Mouse (Mus musculus) B cell, adult 2 months (primary cell): ENCODE results near the gene Fars2.
"Not testable (repeated sequence)": the region's sequence is repeated elsewhere in the genome, so short reads cannot be mapped to it uniquely, and the experiment has no call there.

ENCODE experiments used
- DNase-seq, 2 experiments: peaks; one replicate each; pipeline ENCODE4 v3.0.0; 2022

Fars2 gene

DNA sequence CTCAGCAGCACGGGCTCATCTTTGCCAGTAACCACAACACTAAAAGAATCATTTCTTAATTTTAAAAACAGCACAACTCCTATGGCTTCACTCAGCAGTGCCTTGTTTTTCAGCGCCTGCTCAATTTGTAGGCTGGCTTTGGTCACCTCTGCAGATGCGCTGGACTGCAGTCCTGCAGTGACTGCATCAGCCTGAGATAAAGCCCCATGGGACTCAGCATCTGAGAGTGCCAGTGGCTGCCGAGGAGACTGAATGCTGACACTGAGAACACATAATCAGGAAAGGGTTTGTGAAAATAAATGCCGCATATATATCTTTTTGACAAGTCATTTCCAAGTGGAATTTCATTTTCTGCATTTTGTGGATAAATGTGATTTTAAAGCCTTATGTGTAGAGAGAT, 268.9 kb downstream of the Fars2 start:
- no peak for DNase-seq

DNA sequence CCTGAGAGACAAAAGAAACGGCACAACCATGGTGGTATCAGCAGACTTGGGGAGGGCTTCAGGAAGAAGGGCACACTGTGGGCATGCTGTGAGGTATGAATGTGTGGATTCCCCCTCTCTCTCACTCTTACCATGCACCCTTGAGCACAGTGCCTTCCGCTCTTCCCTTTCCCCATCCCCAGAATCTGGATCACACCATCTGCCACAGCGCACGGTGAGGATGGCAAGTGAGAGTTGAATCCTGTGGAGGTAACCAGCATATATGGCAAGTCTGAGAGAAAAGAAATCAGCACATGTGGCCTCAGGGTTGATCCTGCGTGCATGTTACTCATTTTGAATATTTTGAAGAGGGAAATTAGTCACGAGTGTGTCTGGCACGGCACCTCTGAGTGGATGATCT, 274.7 kb downstream of the Fars2 start:
- no peak for DNase-seq

DNA sequence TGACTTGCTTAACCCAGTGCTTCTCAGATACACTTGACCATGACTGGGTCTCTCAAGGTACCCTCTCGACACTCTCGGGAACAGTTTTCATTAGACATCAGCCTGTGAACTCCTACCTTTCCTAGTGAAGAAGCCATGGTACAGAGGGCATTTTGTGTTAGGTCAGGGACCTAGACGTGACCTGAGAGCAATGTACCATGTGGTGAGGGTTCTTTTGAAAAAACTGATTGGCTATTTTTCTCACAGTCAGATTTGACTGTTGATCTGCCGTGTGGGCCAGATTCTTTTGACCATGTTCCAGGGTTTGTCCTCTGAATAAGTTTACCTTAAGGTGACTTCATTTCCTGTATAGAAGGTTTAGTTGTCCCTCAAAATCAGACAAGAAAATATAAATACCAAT, 275.5 kb downstream of the Fars2 start:
- DNase-seq, result no peak

DNA sequence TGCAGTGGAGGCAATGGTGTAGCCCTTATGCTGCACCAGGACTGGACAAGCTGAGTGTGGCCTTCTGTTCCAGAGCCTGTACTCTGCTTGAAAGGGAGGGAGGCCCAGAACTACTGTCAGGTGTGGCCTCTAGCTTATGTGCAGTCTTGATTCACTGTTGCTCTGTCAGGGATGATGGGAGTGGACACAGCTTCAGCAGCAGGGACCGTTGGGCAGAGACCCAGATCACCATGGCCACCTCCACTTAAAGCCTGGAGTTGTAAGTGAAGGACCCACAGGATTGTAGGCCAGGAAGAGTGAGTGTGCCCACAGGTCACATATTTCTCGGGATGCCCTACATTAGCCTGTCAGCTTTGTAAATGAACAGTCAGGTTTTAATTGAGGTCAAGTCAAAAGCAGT, 283.8 kb downstream of the Fars2 start:
- DNase-seq, result no peak

DNA sequence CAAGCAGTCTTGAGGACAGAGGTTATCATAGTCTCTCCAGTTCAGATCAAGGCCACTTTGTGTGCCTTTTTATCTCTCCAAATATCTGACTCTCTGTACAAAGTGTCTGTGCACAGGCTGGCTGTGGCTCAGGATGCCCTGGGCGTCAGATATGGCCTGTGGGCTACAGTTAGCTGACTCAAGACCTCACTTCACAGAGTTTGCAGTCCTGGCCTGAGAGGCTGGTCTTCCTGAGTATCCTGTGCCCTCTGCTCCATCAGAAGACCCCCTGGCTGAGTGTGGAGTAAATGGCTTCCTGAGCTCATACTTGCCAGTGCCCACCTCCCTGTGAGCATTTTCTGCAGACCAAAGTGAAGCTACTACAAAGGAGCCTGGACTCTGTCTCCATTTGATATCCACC, 296.1 kb downstream of the Fars2 start:
- no peak for DNase-seq

DNA sequence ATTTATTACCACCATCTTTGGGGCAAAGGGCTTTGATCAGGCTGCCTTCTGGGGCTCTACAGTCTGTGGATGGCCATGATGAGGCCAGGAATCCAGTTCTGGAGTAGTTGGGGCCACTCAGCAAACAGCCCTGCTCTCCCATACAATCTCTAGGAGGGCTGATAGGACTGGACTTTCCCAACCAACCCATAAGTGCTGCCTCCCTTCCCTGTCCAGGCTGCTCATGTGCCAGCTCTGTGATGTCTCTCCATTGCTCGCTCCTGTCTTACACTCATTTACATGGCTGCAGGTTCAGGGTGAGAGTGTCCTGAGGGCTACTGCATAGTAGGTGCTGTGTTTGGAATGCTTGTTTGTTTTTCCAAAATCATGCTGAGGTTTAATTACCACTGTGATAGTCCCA, 298.0 kb downstream of the Fars2 start:
- no peak for DNase-seq

DNA sequence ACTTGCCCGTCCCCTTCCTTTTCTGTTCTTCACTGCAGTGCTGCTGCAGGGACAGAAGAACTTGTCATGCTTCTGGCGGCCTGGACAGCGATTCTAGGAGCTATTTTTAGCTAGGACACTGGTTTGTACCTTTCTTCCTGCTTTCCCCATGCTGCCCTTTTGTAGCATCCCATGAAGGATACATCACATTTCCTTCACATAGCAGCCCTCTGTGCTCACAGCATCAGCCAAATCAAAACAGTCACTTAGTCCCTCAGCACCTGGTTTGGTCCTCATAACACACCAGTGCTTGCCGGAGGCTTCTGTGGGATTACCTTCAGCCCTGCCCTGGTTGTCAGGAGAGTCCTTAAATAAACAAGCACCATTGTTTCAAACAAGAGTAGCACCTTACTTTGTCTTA, 299.3 kb downstream of the Fars2 start:
- DNase-seq, result no peak

DNA sequence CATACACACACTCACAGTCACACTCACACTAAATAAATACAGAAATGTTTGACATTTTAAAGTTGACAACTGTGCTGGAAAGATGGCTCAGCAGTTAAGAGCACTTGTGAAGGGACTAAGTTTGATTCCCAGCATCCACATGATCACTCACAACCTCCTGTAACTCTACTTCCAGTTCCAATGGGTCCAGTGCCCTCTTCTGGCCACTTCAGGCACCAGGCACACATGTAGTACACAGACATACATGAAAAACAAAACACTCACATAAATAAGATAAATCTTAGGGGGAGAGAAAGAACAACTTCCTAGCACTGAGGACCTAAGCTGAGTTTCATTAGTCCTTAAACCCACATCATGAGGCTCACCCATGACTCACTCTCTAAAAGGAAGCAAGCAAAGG, 302.1 kb downstream of the Fars2 start:
- DNase-seq, result no peak

DNA sequence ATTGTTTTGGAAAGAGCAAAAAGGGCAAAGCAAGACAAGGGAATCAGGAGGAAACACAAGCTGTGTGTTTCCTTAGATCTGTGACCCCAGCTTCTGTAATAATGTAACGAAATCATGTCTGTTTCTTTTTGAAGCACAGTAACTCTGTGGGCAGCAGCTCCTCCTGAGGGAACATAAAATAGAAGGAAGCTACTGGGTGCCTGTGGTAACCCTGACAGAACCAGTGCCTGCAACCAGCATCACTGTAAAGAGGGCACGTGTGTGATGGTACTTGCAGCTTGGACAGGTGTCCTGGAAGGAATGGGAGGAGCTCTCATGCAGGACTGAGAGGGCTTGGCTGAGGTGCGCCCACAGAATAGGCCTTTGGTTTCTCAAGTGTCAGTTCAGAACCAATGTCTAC, 305.2 kb downstream of the Fars2 start:
- no peak for DNase-seq

DNA sequence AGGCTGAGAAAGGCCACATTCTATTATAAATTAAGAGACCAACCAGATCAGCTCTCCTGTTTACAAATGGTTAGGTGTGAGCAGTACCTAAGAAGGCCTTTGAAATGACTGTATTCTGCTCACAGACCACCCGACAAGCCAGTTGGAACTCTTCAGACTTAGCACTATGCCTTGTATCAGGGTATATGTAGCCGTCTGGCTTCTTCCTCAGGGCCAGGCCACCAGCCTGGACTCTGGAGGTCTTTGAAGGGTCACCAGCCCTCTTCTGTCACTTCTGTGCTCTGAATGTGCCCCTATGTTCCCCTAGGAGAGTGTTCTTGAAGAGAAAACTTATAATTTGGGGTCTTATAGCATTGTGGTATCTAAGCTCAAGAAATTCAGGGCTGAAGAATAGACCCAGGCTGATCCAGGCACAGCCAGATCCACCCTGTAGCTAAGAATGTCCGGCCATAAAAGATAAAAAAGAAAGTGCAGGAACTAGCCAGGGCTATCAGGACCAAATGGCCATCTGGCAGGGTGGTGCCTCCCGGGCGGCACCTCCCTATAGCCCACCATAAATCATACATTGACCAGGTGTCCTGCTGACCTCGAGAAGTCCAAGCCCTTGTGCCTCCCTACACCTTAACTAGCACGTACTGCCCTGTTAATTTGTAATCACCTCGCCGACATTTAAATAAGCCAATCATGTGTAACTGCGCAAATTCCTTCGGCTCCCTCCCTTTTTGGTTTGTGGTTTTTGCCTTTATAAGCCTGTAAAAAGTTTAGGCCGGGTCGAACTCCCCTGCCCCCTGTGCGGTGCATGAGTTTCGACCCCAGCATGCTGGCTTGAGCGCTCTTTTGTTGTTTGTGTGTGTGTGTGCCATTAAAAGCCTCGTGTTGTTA, 308.9 kb downstream of the Fars2 start:
- DNase-seq, result not testable (repeated sequence)

DNA sequence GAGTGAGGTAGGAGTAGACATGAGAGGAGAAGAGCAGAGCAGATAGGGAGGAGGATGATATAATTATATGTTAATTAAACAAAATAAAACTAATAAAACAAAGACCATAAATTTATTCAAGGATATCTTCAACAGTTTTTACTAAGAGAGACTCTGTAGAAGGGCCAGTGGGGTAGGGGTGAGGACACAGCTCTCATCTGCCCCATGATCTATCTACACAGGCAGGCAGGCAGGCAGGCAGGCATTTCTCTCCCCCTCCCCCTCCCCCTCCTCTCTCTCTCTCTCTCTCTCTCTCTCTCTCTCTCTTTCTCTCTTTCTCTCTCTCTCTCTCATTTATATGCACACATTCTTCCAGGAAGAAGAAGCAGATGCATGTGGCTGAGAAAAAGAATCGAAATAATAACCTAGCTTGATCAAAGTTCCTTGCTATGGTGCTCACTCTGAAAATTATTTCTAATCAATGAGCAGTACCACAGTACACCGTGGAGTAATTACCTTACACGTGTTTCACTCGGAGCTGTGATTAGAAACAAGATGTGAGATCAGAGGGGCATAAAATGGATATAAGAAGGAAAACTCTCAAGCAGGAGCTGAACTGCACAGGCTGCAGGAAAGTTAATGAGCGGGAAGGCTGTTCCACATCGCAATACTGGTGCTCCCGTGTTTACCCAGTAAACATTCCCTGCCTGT, 312.4 kb downstream of the Fars2 start:
- DNase-seq, result no peak

DNA sequence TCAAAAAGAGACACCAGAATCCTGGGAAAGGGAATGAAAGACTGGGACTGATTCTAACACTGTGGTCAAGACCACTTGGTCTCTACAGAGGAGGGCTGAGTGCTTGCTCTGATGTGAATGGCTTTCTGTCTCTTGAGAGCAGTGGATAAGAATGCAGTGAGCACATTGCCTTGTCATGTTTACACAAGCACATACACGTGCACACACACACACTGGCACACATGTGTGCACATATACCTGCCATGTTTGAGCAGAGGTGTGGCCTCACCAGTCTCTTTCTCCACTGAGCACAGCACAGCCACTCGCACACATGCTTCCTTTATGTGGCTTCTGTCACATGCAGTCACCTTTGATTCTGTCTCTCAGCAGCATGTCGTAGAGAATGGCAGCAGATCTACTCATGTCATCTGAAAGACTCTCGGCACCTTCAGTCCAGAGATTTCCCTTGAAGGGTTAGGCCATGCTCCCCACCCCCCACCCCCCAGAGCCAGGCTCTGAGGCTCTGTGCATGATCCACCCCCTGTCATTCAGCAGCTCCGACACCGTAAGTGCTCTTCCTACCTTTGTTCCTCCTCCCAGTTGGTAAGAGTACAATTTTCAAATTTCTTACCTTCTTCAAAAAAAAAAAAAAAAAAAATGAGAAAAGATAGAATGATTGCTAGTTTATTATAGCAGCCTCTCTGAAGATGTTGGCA, 313.4 kb downstream of the Fars2 start:
- no peak for DNase-seq

DNA sequence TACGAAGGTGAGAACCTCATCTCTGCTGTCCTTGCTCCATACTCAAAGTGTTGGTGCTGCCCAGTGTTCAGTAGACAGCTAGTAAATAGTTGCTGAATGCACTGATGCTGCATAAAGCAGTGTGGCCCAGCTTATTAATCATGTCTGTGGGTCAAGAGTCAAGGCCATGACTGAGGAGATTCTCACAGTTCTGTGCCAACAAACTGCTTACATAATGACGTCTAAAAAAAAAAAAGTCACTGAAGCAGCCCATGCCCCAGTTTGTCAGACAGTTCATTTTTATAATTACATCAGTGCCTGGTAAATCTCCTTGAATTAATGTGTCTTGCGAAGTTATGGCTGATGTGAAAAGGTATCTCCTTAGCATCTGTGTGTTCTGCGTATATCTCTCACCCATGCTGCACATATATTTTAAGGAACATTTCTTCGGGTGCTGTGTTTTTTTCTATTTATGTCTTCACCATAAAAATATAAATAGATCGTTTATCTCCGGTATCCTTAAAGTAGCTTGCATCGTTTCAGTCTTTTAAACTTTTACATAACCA, 314.8 kb downstream of the Fars2 start:
- no peak for DNase-seq

DNA sequence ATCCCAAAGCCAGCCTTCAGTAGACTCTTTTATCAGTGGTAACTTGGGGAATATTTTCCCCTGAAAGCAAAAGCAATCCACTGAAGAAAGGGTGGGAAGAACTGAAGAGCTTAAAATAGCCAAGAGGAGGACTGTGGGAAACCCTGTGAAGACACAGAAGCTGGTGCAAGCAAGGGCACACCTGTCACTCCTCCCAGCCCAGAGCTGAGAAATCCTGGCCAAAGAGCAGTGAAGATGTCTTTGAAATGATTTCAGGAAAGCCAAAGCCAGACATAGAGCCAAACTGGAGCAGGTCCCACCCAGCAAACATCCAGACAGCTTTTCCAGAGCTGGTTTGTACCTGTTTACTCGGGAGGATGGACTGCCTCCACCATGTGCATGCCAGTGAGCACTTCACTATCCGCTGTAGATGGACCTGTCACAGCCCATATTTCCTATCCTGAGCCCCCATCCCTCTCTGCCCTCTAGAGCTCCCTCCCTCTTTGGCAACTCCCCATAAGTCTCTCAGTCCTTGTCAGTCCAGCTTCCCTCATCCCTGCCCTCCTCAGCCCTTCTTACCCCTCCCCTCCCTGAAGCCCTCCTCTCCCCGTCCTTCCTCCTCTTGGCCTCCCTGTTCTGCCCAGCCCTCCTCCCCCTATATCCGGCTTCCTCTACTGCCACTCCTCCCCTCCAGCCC, 327.7 kb downstream of the Fars2 start:
- DNase-seq, result no peak

DNA sequence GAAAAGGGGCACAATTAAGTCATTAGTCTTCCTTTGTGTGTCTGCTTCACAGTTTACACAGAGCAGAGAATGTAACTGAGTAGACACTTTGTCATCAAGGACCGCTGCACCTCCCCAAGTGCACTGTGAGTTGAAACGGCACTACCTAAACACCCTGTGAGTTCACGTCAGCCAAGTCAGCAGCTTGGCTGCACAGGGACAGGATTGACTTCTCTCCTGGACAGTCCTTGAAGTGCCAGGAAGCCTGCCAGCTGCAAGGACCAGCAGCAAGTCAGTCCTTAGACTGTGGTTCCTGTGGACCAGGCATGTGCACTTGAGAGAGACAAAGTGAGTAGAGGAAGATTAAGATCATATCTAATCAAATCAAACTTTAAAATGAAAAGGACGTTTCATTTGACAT, 330.7 kb downstream of the Fars2 start:
- no peak for DNase-seq

DNA sequence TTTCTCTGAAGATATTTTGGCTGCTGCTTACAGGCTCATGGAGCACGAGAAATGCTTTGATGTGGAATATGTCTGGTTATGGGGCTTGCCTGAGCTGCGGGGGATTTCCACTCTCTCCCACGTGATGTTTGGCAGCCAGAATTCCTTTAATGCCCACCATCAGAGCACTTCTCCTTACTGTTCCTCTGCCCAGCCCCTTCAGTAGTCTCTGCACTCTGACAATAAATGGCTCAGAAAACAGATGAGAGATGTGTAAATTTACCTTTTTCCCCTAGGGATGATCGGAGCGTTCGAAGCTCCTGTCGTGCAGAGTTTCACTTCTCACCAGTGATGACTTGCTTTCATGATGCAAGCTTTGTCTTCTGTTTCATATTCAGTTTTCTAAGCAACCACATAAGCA, 331.4 kb downstream of the Fars2 start:
- DNase-seq, result no peak

DNA sequence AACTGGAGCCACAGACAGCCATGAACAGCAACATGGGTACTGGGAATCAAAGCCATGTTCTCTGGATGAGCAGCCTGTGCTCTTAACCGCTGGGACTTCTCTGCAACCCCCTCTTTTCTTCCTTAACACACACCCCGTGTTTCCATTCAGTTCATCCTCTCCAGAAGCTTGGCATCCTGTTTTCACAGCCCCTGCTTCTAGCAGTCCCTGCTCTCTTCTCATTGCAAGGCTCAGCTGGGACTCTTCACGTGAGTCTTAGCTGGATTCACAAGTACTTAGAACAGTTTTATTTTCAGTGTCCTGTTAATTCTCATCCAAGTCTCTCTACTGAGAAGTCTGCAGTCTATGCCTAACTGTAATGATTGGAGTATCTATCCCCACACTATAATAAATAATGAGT, 334.2 kb downstream of the Fars2 start:
- no peak for DNase-seq

DNA sequence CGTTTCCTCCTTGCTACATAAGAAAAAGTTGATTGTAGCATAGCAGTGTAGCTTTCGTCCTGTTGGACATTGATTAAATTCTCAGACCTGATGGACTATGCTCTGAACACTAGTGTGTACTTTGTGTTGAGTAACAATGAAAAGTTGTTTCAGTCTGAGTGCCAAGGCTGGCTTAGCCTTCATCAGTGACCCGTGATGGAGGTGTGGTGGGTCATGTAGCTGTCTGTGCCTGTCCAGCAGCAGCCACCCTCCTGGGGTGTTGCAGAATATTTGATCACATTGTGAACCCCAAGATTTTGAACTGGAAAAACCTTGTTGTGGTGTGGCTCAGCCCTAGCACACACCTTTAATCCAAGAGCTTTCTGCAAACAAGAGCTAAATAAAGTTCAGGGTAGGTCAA, 343.3 kb downstream of the Fars2 start:
- no peak for DNase-seq

DNA sequence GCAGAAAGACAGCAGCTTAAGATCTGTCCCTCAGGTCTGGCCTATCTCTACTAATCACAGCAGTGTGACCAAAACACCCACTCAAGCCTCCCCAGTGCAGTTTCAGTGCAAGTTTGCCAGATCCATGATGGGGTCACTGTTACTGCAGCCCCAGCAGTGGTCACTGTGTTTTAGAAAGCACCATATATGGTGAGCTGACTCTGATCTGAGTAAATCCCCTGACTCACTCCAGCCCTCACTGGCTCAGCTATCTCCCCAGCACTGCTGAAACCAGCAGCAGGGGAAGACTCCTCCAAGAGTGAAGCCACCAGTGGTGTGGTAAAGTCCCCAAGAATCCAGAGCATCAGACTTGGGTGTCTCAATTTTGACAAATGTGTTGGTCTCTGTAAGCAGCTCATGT, 346.5 kb downstream of the Fars2 start:
- DNase-seq, result no peak

DNA sequence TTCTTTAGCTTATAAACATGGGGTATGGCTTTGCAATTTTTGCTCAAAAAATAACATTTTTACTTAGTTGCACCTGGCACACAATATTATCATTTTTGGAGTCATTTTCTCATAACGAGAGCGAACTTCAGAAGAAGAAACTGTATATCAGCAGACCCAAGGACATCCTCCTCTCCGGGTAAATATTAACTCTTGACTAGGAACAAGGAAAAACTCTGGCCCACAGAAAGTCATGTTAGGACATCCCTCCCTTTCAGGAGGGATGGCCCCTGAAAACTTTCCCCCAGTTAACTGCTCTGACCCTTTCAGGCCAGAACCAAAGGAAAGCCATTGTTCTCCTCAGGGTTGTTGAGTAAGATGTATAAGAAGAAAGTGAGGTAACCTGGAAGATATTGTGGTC, 348.9 kb downstream of the Fars2 start:
- DNase-seq, result not testable (repeated sequence)

DNA sequence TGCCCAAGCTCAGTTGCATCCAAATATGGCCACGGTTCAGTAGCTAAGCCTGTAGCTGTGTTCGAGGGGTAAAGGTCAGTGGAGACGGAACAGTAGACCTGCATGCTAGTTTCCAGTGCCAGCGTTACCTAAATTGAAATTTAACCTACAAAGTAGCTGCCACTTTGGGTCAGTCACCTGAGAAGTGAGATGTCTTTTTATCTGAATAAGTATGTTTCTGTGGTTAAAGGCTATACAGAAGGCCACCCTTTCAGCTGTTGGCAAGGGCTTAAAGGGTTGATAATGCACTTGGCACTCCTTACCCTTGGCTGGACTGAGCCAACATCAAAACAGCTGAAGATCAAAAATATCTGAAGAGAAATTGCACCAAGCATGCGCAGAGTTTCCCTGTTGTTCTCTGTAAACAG, 349.3 kb downstream of the Fars2 start:
- DNase-seq, result no peak

DNA sequence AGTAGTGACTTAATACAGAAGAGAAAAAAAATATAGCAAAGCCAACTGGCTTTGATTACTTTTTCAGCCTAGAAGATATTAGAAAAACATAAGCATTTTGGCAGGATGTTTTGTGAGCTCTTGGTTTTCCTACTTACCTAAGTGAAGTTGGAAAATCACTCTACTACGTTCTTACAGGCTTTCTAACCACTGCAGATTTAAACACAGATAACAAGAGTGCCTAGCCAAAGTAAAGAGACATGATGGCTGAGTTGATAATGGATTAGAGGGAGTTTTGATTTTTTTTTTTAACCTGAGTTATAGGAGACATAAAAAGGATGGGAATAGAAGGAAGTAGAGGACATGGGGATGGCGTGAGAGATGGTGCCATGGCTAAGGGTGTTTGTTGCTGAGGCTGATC, 350.6 kb downstream of the Fars2 start:
- DNase-seq, result no peak

DNA sequence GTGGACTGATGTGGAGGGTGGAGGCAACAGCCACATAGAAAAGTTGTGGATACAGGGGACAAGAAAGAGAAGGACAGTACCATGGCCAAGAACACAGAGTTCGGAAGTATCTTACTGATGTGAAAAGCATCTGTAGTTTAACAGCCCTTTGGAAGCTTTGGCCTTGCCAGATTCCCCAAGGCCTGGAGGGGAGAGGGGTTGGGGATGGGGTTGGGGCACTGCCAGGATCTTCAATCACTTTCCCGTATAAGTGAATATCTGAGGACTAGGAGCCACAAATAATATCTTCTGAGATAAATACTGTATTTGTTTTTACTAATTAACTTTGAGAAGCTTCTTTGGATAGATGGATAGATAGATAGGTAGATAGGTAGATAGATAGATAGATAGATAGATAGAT, 351.8 kb downstream of the Fars2 start:
- no peak for DNase-seq
